Mouse (Mus musculus) cerebellum, adult 11-12 months (tissue): ENCODE measurements at regions not wholly inside any gene's neighbourhood (a gene's known extent, or its start where the extent isn't known, plus 50 kb on each side); places are given as distances from the start of the nearest gene placed in this dataset.

Experiments used
- DNase-seq: peaks from one replicate; pipeline ENCODE4 v3.0.0; 2022

GRCm38 (mm10) chr1:35843566-35843965 lies 224.6 kb upstream of the Hs6st1 start:
- no peak for DNase-seq

GRCm38 (mm10) chr1:35846224-35846936 lies 221.8 kb upstream of the Hs6st1 start:
- peak; percentile 22 for DNase-seq

GRCm38 (mm10) chr1:35848160-35848954 lies 219.8 kb upstream of the Hs6st1 start:
- no peak for DNase-seq

GRCm38 (mm10) chr1:35849406-35850190 lies 218.6 kb upstream of the Hs6st1 start:
- DNase-seq: no peak

- DNase-seq: no peak
These were observed 218.0 kb upstream of the Hs6st1 start for GRCm38 (mm10) chr1:35850191-35850545.

- no peak for DNase-seq
These were observed 217.6 kb upstream of the Hs6st1 start for GRCm38 (mm10) chr1:35850566-35851085.

- DNase-seq: no peak
These were observed 216.4 kb upstream of the Hs6st1 start for GRCm38 (mm10) chr1:35851681-35852409.

GRCm38 (mm10) chr1:35853018-35853417 lies 215.2 kb upstream of the Hs6st1 start:
- no peak for DNase-seq

- DNase-seq: no peak
These were observed 212.6 kb upstream of the Hs6st1 start for GRCm38 (mm10) chr1:35855650-35856049.

- DNase-seq: no peak
These were observed 209.9 kb upstream of the Hs6st1 start for GRCm38 (mm10) chr1:35858342-35858741.

GRCm38 (mm10) chr1:35860779-35861178 lies 207.4 kb upstream of the Hs6st1 start:
- DNase-seq: no peak

GRCm38 (mm10) chr1:35862196-35862595 lies 206.0 kb upstream of the Hs6st1 start:
- DNase-seq: no peak

GRCm38 (mm10) chr1:35862661-35863060 lies 205.5 kb upstream of the Hs6st1 start:
- no peak for DNase-seq

- no peak for DNase-seq
These were observed 204.0 kb upstream of the Hs6st1 start for GRCm38 (mm10) chr1:35864246-35864645.

GRCm38 (mm10) chr1:35865263-35865662 lies 202.9 kb upstream of the Hs6st1 start:
- DNase-seq: no peak

- DNase-seq: no peak
These were observed 201.6 kb upstream of the Hs6st1 start for GRCm38 (mm10) chr1:35866643-35867042.

GRCm38 (mm10) chr1:35869381-35870143 lies 198.6 kb upstream of the Hs6st1 start:
- peak; percentile 36 for DNase-seq

GRCm38 (mm10) chr1:35870144-35870827 lies 197.9 kb upstream of the Hs6st1 start:
- DNase-seq: no peak

GRCm38 (mm10) chr1:35873038-35873437 lies 195.2 kb upstream of the Hs6st1 start:
- DNase-seq: peak; percentile 86

GRCm38 (mm10) chr1:35875210-35875811 lies 192.9 kb upstream of the Hs6st1 start:
- peak; percentile 38 for DNase-seq

GRCm38 (mm10) chr1:35878426-35878825 lies 189.8 kb upstream of the Hs6st1 start:
- DNase-seq: peak; percentile 26
